Mouse (Mus musculus): ENCODE data around the gene Hgfac.

GRCm38 (mm10) chr5:35060098-35060497, 18.8 kb downstream of the Hgfac start:
- TF ChIP-seq POLR2A (IDR thresholded peaks at IDR 0.05; ENCODE audit: low read depth, low read length) (no peak), CTCF (IDR thresholded peaks at IDR 0.05; ENCODE audit: extremely low read depth, insufficient read length, insufficient replicate concordance, low read depth, low read length) (no peak)
